ENCODE assay signal across 8 mouse cellular contexts in genomic region chr13:109481446-109481845, GRCm38 (mm10).
DNase-seq lines count a peak whose midpoint lies in the region; ATAC-seq and TF ChIP-seq lines count a peak whose summit lies in the region.

No protein-coding gene starts in this region.

- TF ChIP-seq CTCF in lung, postnatal 0 days (IDR thresholded peaks at IDR 0.05), result no peak
- TF ChIP-seq CTCF in left cerebral cortex, adult 2 months (IDR thresholded peaks at IDR 0.05), result no peak

- peak; percentile 50 to 59 for DNase-seq in cerebellum, adult 18-20 months
- no peak for DNase-seq in cerebellum, postnatal 4 days (ENCODE audit: low spot score in 2 of 2)
- peak; percentile 52 for DNase-seq in brain, adult 2 months (ENCODE audit: low read depth, low spot score)
- peak; percentile 74 to 76 for DNase-seq in heart, postnatal 10 days
- peak; percentile 94 for DNase-seq in lung, postnatal 0 days (ENCODE audit: low spot score)
- DNase-seq in left cerebral cortex, adult 2 months (ENCODE audit: extremely low spot score in 1 of 2, low spot score in 2 of 2), result no peak
- no peak for DNase-seq in layer of hippocampus, postnatal 10 days (ENCODE audit: low spot score in 2 of 2)
- no peak for DNase-seq in testis, postnatal 14 days (ENCODE audit: low spot score)

- H3K9ac ChIP-seq in lung, postnatal 0 days (replicated peaks; ENCODE audit: low read depth), result no peak overlapping the region

- peak; percentile 92 for TF ChIP-seq EP300 in lung, postnatal 0 days (IDR thresholded peaks at IDR 0.05)

- intact Hi-C loops in heart, postnatal 10 days (cut with DNase I), result no loop called here
- intact Hi-C loops in left cerebral cortex, adult 2 months (cut with DNase I), result no loop called here

- no peaks in the 10 kb centered on the region for H3K36me3 ChIP-seq in lung, postnatal 0 days (ENCODE audit: insufficient read depth, low read length)

- no peaks in the 10 kb centered on the region for H3K27me3 ChIP-seq in lung, postnatal 0 days (replicated peaks; ENCODE audit: insufficient read depth, low read length)

- 25% methylated on average over 7 of the region's 7 CpGs for WGBS in lung, postnatal 0 days

- peak overlapping the region; percentile 43; the same call in 1 of the 2 replicates for H3K27ac ChIP-seq in lung, postnatal 0 days (ENCODE audit: low read length)
- H3K27ac ChIP-seq in left cerebral cortex, adult 2 months, result no peak overlapping the region

- ATAC-seq in lung, postnatal 0 days, result peak; percentile 99

- no peak overlapping the region for H3K4me2 ChIP-seq in lung, postnatal 0 days (replicated peaks; ENCODE audit: low read depth, low read length)

- H3K4me1 ChIP-seq in lung, postnatal 0 days (ENCODE audit: insufficient read depth, low read depth, low read length), result no peaks in the 10 kb centered on the region

- H3K4me3 ChIP-seq in lung, postnatal 0 days (ENCODE audit: low read depth, low read length), result no peak overlapping the region
- no peak overlapping the region for H3K4me3 ChIP-seq in left cerebral cortex, adult 2 months

- no peaks in the 10 kb centered on the region for H3K9me3 ChIP-seq in lung, postnatal 0 days (ENCODE audit: low read length)

Comparison
In these comparisons a context has a peak if more than half of its experiments do, and no peak if none do; other contexts are left out.
1. DNase-seq: peak in cerebellum, adult 18-20 months (2 of 2), brain, adult 2 months (single experiment), heart, postnatal 10 days (2 of 2) and lung, postnatal 0 days (single experiment); none in cerebellum, postnatal 4 days (0 of 2), left cerebral cortex, adult 2 months (0 of 2), layer of hippocampus, postnatal 10 days (0 of 2) and testis, postnatal 14 days (single experiment).